Mouse (Mus musculus): ENCODE results near the gene Itgb6. TPM values are rescaled to one million over a fixed set of nuclear protein-coding genes. Genes with fewer than 3 reads are reported as not detected.

The Itgb6 gene
- polyA plus RNA-seq, 1 experiment, result 28.9 TPM

DNA sequence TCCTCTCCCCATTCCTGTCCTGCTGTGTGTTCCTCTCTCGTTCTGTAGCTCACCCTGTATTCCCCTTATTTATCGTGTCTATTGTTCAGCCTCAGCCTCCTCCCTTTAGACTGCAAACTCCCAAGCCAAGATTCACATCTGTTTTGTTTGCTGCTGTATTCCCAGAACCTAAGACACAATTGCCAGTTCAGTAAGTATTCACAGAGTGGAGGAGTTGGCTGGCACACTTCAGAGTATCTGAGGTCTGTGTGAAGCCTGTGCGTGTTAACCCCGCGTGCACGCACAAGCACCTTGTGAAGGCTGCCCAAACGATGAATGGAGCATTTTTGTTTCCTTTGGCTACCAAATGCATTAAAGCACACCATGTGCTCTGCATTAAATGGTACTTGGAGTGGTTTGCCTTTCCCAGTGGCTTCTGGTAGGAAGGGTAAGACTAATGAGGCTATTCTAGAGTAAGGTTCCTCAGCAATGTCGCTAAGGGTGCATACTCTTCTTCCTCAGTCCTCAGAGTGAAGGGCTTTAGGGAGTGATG is 7.4 kb downstream of the Itgb6 start:
- DNase-seq, result peak; percentile 1
- 53% methylated on average over 8 of the region's 8 CpGs for WGBS
- TF ChIP-seq POLR2A (IDR thresholded peaks at IDR 0.05; ENCODE audit: borderline replicate concordance, extremely low read depth, low read depth, low read length) (no peak), CTCF (IDR thresholded peaks at IDR 0.05; ENCODE audit: insufficient read depth, low read length) (no peak)
- H3K4me1 ChIP-seq (ENCODE audit: control insufficient read depth, insufficient read depth, low read length), result peaks cover 13% of the 10 kb centered on the region
- H3K4me3 ChIP-seq (replicated peaks; ENCODE audit: extremely low read depth, low read depth, low read length), result no peak overlapping the region

DNA sequence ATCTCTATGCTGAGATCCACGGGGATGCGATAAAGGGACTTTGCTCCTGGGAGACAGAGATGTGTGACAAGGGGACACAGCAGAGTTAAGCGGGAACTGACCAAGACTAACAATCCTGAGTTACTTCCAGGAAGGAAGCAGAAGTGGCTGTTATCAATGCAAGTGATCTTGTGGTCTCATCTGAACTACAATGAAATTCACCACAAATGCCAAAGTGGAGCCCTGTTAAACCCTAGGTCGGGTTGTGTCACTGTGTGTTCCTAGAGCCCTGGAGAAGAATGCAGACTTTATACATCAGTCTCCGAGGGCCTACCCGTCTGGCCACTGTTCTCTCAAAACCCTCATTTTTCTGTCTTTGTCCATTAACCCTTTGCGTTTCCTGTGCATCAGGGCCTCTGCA is 8.0 kb downstream of the Itgb6 start:
- WGBS, result 66% methylated on average over 7 of the region's 7 CpGs
- H3K4me1 ChIP-seq (ENCODE audit: control insufficient read depth, insufficient read depth, low read length), result peaks cover 13% of the 10 kb centered on the region
- H3K4me3 ChIP-seq (replicated peaks; ENCODE audit: extremely low read depth, low read depth, low read length), result no peak overlapping the region
- DNase-seq, result no peak
- TF ChIP-seq CTCF (IDR thresholded peaks at IDR 0.05; ENCODE audit: insufficient read depth, low read length), result no peak

- DNase-seq, result no peak
- WGBS, result 47% methylated on average over 8 of the region's 8 CpGs
- Histone ChIP-seq H3K4me3 (replicated peaks; ENCODE audit: extremely low read depth, low read depth, low read length) (no peak overlapping the region), H3K4me1 (ENCODE audit: control insufficient read depth, insufficient read depth, low read length) (peaks cover 13% of the 10 kb centered on the region)
- no peak for TF ChIP-seq CTCF (IDR thresholded peaks at IDR 0.05; ENCODE audit: insufficient read depth, low read length)
Measured at GRCm38 (mm10) chr2:60713857-60714256, 8.6 kb downstream of the Itgb6 start.

DNA sequence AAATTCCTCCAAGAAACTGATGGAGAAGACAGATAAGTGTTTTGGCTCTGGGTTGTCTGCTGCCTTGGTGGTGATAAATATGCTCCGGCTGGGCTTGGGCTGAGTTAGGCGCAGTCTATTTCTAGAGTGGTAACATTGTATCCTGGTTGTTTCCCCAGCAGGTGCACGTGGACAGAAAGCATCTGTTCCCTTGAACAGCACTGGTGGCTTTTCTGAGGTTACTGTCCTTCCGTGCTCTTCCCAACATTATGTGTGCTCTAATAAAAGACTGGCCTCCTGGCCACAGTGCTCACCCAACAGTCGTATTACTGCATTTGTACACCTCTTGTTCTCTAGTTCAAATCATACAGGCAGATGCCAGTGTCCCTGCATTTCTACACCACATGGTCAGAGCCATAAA is 9.6 kb downstream of the Itgb6 start:
- H3K4me1 ChIP-seq (ENCODE audit: control insufficient read depth, insufficient read depth, low read length), result peaks cover 13% of the 10 kb centered on the region
- H3K4me3 ChIP-seq (replicated peaks; ENCODE audit: extremely low read depth, low read depth, low read length), result no peak overlapping the region
- no peak for DNase-seq
- WGBS, result 78% methylated on average over 5 of the region's 5 CpGs
- TF ChIP-seq POLR2A (IDR thresholded peaks at IDR 0.05; ENCODE audit: borderline replicate concordance, extremely low read depth, low read depth, low read length), result no peak
- no peak for TF ChIP-seq CTCF (IDR thresholded peaks at IDR 0.05; ENCODE audit: insufficient read depth, low read length)

GRCm38 (mm10) chr2:60712483-60712882 is 10.0 kb downstream of the Itgb6 start:
- Histone ChIP-seq H3K4me1 (ENCODE audit: control insufficient read depth, insufficient read depth, low read length) (peaks cover 13% of the 10 kb centered on the region), H3K4me3 (replicated peaks; ENCODE audit: extremely low read depth, low read depth, low read length) (no peak overlapping the region)
- DNase-seq, result no peak
- TF ChIP-seq POLR2A (IDR thresholded peaks at IDR 0.05; ENCODE audit: borderline replicate concordance, extremely low read depth, low read depth, low read length) (no peak), CTCF (IDR thresholded peaks at IDR 0.05; ENCODE audit: insufficient read depth, low read length) (no peak)
- 67% methylated on average over 6 of the region's 6 CpGs for WGBS

DNA sequence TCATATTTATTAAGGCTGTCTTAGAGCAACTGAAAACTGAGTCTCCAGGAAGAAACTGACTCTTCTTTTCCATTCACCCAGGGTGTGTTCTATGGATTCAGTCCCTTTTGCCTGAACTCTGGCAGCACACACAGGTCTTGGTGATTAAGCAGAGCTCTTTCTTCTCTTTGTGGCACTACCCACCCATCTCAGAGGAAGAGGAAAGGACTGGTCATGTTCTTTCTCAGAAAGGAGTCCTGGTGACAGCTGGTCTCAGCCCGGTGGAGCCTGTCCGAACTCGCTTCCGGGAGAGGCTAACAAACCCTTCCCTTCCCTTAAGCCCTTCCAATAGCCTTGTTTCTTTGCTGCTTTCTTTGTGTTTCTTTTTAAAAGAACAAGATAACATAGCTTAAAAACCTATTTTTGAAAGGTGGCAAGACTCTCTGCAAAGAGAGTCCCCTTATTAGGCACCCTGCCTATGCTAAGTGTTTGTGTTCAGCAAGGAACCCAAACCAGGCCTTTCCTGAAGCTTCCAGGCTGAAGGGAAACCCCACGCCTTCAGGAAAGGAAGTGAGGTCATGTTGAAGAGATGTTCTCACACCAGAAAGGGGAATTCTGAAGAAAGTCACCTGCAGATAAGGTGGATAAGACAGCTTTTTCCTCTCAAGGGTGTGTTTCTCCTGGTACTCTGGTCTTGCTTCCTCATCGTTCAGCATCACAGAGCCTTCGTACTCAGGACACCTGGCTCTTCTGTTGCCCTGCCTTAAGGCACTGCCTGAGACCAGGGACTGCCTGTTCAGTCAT is 11.2 kb downstream of the Itgb6 start:
- no peak for DNase-seq
- Histone ChIP-seq H3K4me3 (replicated peaks; ENCODE audit: extremely low read depth, low read depth, low read length) (no peak overlapping the region), H3K4me1 (ENCODE audit: control insufficient read depth, insufficient read depth, low read length) (peaks cover 16% of the 10 kb centered on the region)
- TF ChIP-seq POLR2A (IDR thresholded peaks at IDR 0.05; ENCODE audit: borderline replicate concordance, extremely low read depth, low read depth, low read length) (no peak), CTCF (IDR thresholded peaks at IDR 0.05; ENCODE audit: insufficient read depth, low read length) (no peak)
- WGBS, result 70% methylated on average over 7 of the region's 7 CpGs

DNA sequence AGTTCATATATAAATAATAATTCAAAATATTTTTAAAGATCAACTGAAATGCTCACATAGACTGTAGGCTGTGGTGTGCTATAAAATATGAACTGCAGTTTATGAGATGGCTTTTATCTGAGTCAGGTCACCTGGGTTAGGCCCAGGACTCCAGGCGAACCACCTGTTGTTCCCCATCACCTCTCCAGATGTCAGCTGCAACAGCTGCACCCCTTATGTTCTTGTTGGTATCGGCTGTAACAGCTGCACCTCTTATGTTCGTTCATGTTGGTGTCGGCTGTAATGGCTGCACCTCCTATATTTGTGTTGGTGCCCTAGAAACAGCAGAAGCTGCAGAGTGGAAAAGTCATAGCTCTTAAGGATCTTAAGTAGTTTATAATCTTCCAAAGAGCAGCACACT is 12.1 kb downstream of the Itgb6 start:
- Histone ChIP-seq H3K4me1 (ENCODE audit: control insufficient read depth, insufficient read depth, low read length) (peaks cover 16% of the 10 kb centered on the region), H3K4me3 (replicated peaks; ENCODE audit: extremely low read depth, low read depth, low read length) (no peak overlapping the region)
- WGBS, result 76% methylated on average over 4 of the region's 4 CpGs
- no peak for TF ChIP-seq CTCF (IDR thresholded peaks at IDR 0.05; ENCODE audit: insufficient read depth, low read length)
- TF ChIP-seq POLR2A (IDR thresholded peaks at IDR 0.05; ENCODE audit: borderline replicate concordance, extremely low read depth, low read depth, low read length), result no peak
- no peak for DNase-seq

DNA sequence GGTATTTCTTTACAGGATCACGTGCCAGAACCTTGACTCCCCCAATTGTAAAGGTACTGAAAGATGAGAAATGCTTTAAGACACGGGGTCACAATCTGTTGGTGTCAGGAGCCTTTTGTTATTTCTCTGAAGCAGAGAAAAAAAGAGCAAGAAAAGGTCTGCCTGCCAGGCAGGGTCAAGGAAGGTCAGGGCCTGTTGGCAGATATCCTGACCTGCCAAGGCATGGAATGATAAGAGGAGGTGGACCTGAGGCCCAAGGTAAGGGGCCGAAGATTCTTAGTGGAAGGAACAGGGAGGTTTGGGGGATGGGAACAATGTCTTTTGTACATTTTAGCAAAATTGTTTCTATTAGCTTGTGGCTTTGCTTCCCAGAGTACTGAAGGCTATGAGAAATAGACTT is 13.8 kb downstream of the Itgb6 start:
- Histone ChIP-seq H3K4me3 (replicated peaks; ENCODE audit: extremely low read depth, low read depth, low read length) (no peak overlapping the region), H3K4me1 (ENCODE audit: control insufficient read depth, insufficient read depth, low read length) (peaks cover 13% of the 10 kb centered on the region)
- TF ChIP-seq CTCF (IDR thresholded peaks at IDR 0.05; ENCODE audit: insufficient read depth, low read length) (no peak), POLR2A (IDR thresholded peaks at IDR 0.05; ENCODE audit: borderline replicate concordance, extremely low read depth, low read depth, low read length) (no peak)
- 35% methylated on average over 3 of the region's 3 CpGs for WGBS
- no peak for DNase-seq

- DNase-seq, result no peak
- WGBS, result 61% methylated on average over 3 of the region's 3 CpGs
- H3K4me3 ChIP-seq (replicated peaks; ENCODE audit: extremely low read depth, low read depth, low read length), result no peak overlapping the region
- no peak for TF ChIP-seq POLR2A (IDR thresholded peaks at IDR 0.05; ENCODE audit: borderline replicate concordance, extremely low read depth, low read depth, low read length)
- no peak for TF ChIP-seq CTCF (IDR thresholded peaks at IDR 0.05; ENCODE audit: insufficient read depth, low read length)
- peaks cover 14% of the 10 kb centered on the region for H3K4me1 ChIP-seq (ENCODE audit: control insufficient read depth, insufficient read depth, low read length)
Measured at GRCm38 (mm10) chr2:60706866-60707265, 15.6 kb downstream of the Itgb6 start.

DNA sequence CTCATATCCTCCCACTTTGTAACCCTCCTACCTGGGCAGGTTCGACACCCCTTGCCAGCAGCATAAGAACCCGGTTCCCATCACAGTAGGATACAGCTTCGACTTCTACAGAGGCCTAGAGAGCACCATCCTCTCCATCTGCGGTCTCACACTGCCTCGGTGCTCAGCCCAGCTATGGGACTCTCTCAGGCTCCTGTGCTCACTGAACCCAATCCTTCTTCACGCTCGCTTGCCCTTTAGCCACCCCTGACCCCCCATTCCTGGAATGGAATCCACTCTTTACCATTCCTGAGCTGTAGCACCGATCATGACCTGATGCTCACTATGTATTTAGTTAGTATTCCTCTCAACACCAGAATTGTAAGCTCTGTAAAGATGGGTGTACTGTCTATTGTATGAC is 17.0 kb downstream of the Itgb6 start:
- no peak for DNase-seq
- no peak for TF ChIP-seq POLR2A (IDR thresholded peaks at IDR 0.05; ENCODE audit: borderline replicate concordance, extremely low read depth, low read depth, low read length)
- peaks cover 6% of the 10 kb centered on the region for H3K4me1 ChIP-seq (ENCODE audit: control insufficient read depth, insufficient read depth, low read length)
- no peak overlapping the region for H3K4me3 ChIP-seq (replicated peaks; ENCODE audit: extremely low read depth, low read depth, low read length)
- WGBS, result 94% methylated on average over 8 of the region's 8 CpGs
